Comparison of ENCODE assay signal across 9 mouse cellular contexts in the genomic region with DNA sequence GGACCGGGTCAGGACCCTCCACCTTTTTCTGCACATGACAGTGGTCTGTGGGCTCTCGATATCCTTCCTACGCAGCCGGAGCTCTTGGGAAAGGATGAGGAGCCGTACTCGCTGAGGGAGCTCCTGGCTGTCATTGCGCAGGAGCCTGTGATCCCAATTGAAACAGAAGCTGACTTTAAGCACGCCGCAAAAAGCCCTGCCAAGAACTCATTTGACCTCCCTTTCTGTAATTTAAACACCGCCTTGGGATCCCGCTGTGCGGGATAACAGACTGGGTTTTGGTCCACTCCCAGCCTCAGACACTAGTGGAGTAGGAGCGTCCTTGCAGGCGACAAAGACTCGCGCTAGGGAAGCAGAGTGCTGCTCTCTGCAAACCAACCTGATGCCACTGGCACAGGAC. TPM values are rescaled to one million over a fixed set of nuclear protein-coding genes. Genes with fewer than 3 reads are reported as not detected.
DNase-seq lines count a peak whose midpoint lies in the region; ATAC-seq lines count a peak whose summit lies in the region.
"Had no signal": no experiment of that assay in that cellular context is flagged by ENCODE, and none has a peak within 500 bp of the region (broad histone marks: within the 10 kb centered on the region; RNA-seq: fewer than 3 reads in every experiment).

No protein-coding gene starts in this region.

- H3K9me3 ChIP-seq in hindbrain, embryonic 15.5 days, result no peaks in the 10 kb centered on the region
- no peaks in the 10 kb centered on the region for H3K9me3 ChIP-seq in midbrain, embryonic 16.5 days (replicated peaks; ENCODE audit: control insufficient read depth, low read length, poor library complexity, severe bottlenecking)

- peak overlapping the region; percentile 98 for H3K4me2 ChIP-seq in hindbrain, embryonic 15.5 days
- H3K4me2 ChIP-seq in midbrain, embryonic 16.5 days (ENCODE audit: low read length), result peak overlapping the region; percentile 99

- H3K27me3 ChIP-seq in hindbrain, embryonic 15.5 days, result peaks cover 31% of the 10 kb centered on the region
- peaks cover 5% of the 10 kb centered on the region for H3K27me3 ChIP-seq in midbrain, embryonic 16.5 days (ENCODE audit: control insufficient read depth, insufficient read depth, low read depth, low read length)

- H3K9ac ChIP-seq in hindbrain, embryonic 15.5 days, result peak overlapping the region; percentile 57
- H3K9ac ChIP-seq in midbrain, embryonic 16.5 days (ENCODE audit: low read depth, low read length), result peak overlapping the region; percentile 74

- peaks cover 10% of the 10 kb centered on the region for H3K4me1 ChIP-seq in hindbrain, embryonic 15.5 days (replicated peaks)
- peaks cover 9% of the 10 kb centered on the region for H3K4me1 ChIP-seq in midbrain, embryonic 16.5 days (ENCODE audit: control insufficient read depth, insufficient read depth, low read length)

- peak; percentile 10 to 13 for DNase-seq in frontal cortex, postnatal 36 days (ENCODE audit: low spot score in 2 of 2)
- DNase-seq in frontal cortex, postnatal 10 days (ENCODE audit: low spot score in 2 of 2), result no peak
- DNase-seq in urinary bladder, postnatal 25 days (ENCODE audit: low spot score), result peak; percentile 7
- no peak for DNase-seq in urinary bladder, adult 2 months (ENCODE audit: low spot score)
- no peak for DNase-seq in adipocyte (ENCODE audit: low spot score)
- DNase-seq in thymus, postnatal 14 days, result no peak

- H3K4me3 ChIP-seq in hindbrain, embryonic 15.5 days, result peak overlapping the region; percentile 54
- H3K4me3 ChIP-seq in midbrain, embryonic 16.5 days (ENCODE audit: low read depth, low read length), result peak overlapping the region; percentile 60
- H3K4me3 ChIP-seq: erythroblast, embryonic 14.5 days had no signal

- no peaks in the 10 kb centered on the region for H3K36me3 ChIP-seq in hindbrain, embryonic 15.5 days
- no peaks in the 10 kb centered on the region for H3K36me3 ChIP-seq in midbrain, embryonic 16.5 days (ENCODE audit: control insufficient read depth, insufficient read depth, low read length)

- no peak for ATAC-seq in hindbrain, embryonic 15.5 days (ENCODE audit: low FRiP score, low read depth)
- peak; percentile 39; the same call in 1 of the 2 replicates for ATAC-seq in midbrain, embryonic 16.5 days

- 8% methylated on average over 16 of the region's 16 CpGs for WGBS in hindbrain, embryonic 15.5 days
- 5% methylated on average over 16 of the region's 16 CpGs for WGBS in midbrain, embryonic 16.5 days

- no peak overlapping the region for H3K27ac ChIP-seq in hindbrain, embryonic 15.5 days (replicated peaks)
- H3K27ac ChIP-seq in midbrain, embryonic 16.5 days (ENCODE audit: low read length), result no peak overlapping the region

RNA-seq across cellular contexts. Expression of gene Fndc1, which starts 0.5 kb away (rescaled TPM):
- polyA plus RNA-seq in urinary bladder, adult 2 months (2012; rRNA removed), result 43.8 and 82.9 TPM in 2 replicates
- 8.0 and 8.2 TPM in 2 replicates for polyA plus RNA-seq in hindbrain, embryonic 15.5 days (2015; fragmentation: Nextera tagmentation; extraction: Ambion mirVana)
- 6.6 and 7.8 TPM in 2 replicates for polyA plus RNA-seq in midbrain, embryonic 16.5 days (2015; fragmentation: Nextera tagmentation; extraction: Ambion mirVana)
- polyA plus RNA-seq: erythroblast, embryonic 14.5 days had no signal

Comparison
In these comparisons a context has a peak if more than half of its experiments do, and no peak if none do; other contexts are left out.
1. DNase-seq: peak in frontal cortex, postnatal 36 days (2 of 2) and urinary bladder, postnatal 25 days (single experiment); none in frontal cortex, postnatal 10 days (0 of 2), urinary bladder, adult 2 months (single experiment), adipocyte (single experiment) and thymus, postnatal 14 days (single experiment).